Mouse (Mus musculus) liver, postnatal 0 days (tissue): Measurements from ENCODE around the gene Ccdc82.

ENCODE experiments used
- CTCF ChIP-seq: sonication (generic); IDR thresholded peaks from 2 replicates; pipeline ENCODE4 v1.5.1; 2016; ENCODE audit warnings: antibody characterized with exemption, low read depth
- EP300 ChIP-seq: IDR thresholded peaks from 2 replicates; pipeline ENCODE4 v1.6.1; 2016; ENCODE audit warnings: antibody characterized with exemption, low read depth, mild to moderate bottlenecking

DNA sequence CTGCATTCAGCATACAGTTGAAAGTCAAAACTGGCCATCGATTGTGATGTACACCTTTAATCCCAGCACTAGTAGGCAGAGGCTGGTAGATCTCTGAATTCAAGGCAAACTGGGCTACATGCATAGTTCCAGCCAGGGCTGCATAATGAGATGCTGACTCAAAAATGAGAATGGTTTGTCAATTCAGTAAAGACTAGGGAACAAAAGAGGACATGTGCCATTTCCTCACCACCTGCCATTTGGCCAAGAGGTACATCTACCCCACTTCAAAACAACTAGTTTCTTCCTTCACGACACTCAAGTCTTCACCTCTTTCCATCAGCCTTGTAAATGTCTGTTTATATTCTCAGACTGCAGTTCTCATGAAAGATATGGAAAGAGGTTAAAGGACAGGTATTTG lies 11.4 kb downstream of the Ccdc82 start:
- TF ChIP-seq CTCF (no peak), EP300 (no peak)
